Mouse (Mus musculus): Measurements from ENCODE around the gene Lamb2. TPM values are rescaled to one million over a fixed set of nuclear protein-coding genes. Genes with fewer than 3 reads are reported as not detected.

Gene Lamb2
- polyA plus RNA-seq, 1 experiment from 2014 or later: 67.1 TPM

Other genes with a start within 250 kb of the Lamb2 start
- 136 and 145 TPM in 2 replicates for gene Dag1, start 215.8 kb upstream of the Lamb2 start, polyA plus RNA-seq (2015; fragmentation: Nextera tagmentation; extraction: Ambion mirVana)
- gene Nicn1, start 189.3 kb upstream of the Lamb2 start, polyA plus RNA-seq (2015; fragmentation: Nextera tagmentation; extraction: Ambion mirVana): 23.7 and 26.9 TPM in 2 replicates
- gene Amt, start 182.9 kb upstream of the Lamb2 start, polyA plus RNA-seq (2015; fragmentation: Nextera tagmentation; extraction: Ambion mirVana): 8.1 and 8.7 TPM in 2 replicates
- 372 and 444 TPM in 2 replicates for gene Rhoa, start 173.6 kb upstream of the Lamb2 start, polyA plus RNA-seq (2015; fragmentation: Nextera tagmentation; extraction: Ambion mirVana)
- 32.5 and 34.2 TPM in 2 replicates for gene Tcta, start 173.6 kb upstream of the Lamb2 start, polyA plus RNA-seq (2015; fragmentation: Nextera tagmentation; extraction: Ambion mirVana)
- 647 and 680 TPM in 2 replicates for gene Gpx1, start 140.8 kb upstream of the Lamb2 start, polyA plus RNA-seq (2015; fragmentation: Nextera tagmentation; extraction: Ambion mirVana)
- 83.6 and 84.2 TPM in 2 replicates for gene Usp4, start 131.9 kb upstream of the Lamb2 start, polyA plus RNA-seq (2015; fragmentation: Nextera tagmentation; extraction: Ambion mirVana)
- 0.14 and 0.42 TPM in 2 replicates for gene 1700102P08Rik, start 86.9 kb upstream of the Lamb2 start, polyA plus RNA-seq (2015; fragmentation: Nextera tagmentation; extraction: Ambion mirVana)
- gene Ccdc36, start 51.3 kb upstream of the Lamb2 start, polyA plus RNA-seq (2015; fragmentation: Nextera tagmentation; extraction: Ambion mirVana): 0.45 and 0.71 TPM in 2 replicates
- gene BC048562, start 43.3 kb upstream of the Lamb2 start, polyA plus RNA-seq (2015; fragmentation: Nextera tagmentation; extraction: Ambion mirVana): not detected in 2 replicates
- gene Ccdc71, start 19.2 kb upstream of the Lamb2 start, polyA plus RNA-seq (2015; fragmentation: Nextera tagmentation; extraction: Ambion mirVana): 39.8 and 44.3 TPM in 2 replicates
- 103 and 110 TPM in 2 replicates for gene Klhdc8b, start 18.2 kb upstream of the Lamb2 start, polyA plus RNA-seq (2015; fragmentation: Nextera tagmentation; extraction: Ambion mirVana)
- gene Usp19, start 10.9 kb downstream of the Lamb2 start, polyA plus RNA-seq (2015; fragmentation: Nextera tagmentation; extraction: Ambion mirVana): 60.1 and 63.5 TPM in 2 replicates
- gene Qars, start 28.0 kb downstream of the Lamb2 start, polyA plus RNA-seq (2015; fragmentation: Nextera tagmentation; extraction: Ambion mirVana): 70.4 and 83.2 TPM in 2 replicates
- 82.2 and 82.5 TPM in 2 replicates for gene Qrich1, start 37.1 kb downstream of the Lamb2 start, polyA plus RNA-seq (2015; fragmentation: Nextera tagmentation; extraction: Ambion mirVana)
- gene Impdh2, start 80.5 kb downstream of the Lamb2 start, polyA plus RNA-seq (2015; fragmentation: Nextera tagmentation; extraction: Ambion mirVana): 91.7 and 91.8 TPM in 2 replicates
- 63.7 and 65.9 TPM in 2 replicates for gene Ndufaf3, start 87.7 kb downstream of the Lamb2 start, polyA plus RNA-seq (2015; fragmentation: Nextera tagmentation; extraction: Ambion mirVana)
- gene Dalrd3, start 90.2 kb downstream of the Lamb2 start, polyA plus RNA-seq (2015; fragmentation: Nextera tagmentation; extraction: Ambion mirVana): 83.3 and 83.6 TPM in 2 replicates
- gene Wdr6, start 99.0 kb downstream of the Lamb2 start, polyA plus RNA-seq (2015; fragmentation: Nextera tagmentation; extraction: Ambion mirVana): 48.3 and 61.0 TPM in 2 replicates
- 20.1 and 22.0 TPM in 2 replicates for gene P4htm, start 117.9 kb downstream of the Lamb2 start, polyA plus RNA-seq (2015; fragmentation: Nextera tagmentation; extraction: Ambion mirVana)
- 45.6 and 46.9 TPM in 2 replicates for gene Arih2, start 169.7 kb downstream of the Lamb2 start, polyA plus RNA-seq (2015; fragmentation: Nextera tagmentation; extraction: Ambion mirVana)
- 88.0 and 91.4 TPM in 2 replicates for gene Slc25a20, start 182.4 kb downstream of the Lamb2 start, polyA plus RNA-seq (2015; fragmentation: Nextera tagmentation; extraction: Ambion mirVana)
- gene Prkar2a, start 209.6 kb downstream of the Lamb2 start, polyA plus RNA-seq (2015; fragmentation: Nextera tagmentation; extraction: Ambion mirVana): 21.3 and 25.5 TPM in 2 replicates